Mouse (Mus musculus): Measurements from ENCODE around the gene Pgd. TPM values are rescaled to one million over a fixed set of nuclear protein-coding genes. Genes with fewer than 3 reads are reported as not detected.

Pgd gene
- 53.7 to 60.2 TPM (median 57.0 TPM) in 4 replicates for total RNA-seq (2023)

GRCm38 (mm10) chr4:149166215-149166946 is at the start of gene Pgd:
Gene Pgd (minus strand): TSS chr4:149166771.

GRCm38 (mm10) chr4:149136982-149137770 is 29.4 kb downstream of the Pgd start, which contains the start of gene Cenps:
Gene Cenps (minus strand): TSS chr4:149137629.

GRCm38 (mm10) chr4:149126663-149127062 is 39.9 kb downstream of the Pgd start, which contains the start of gene Cort:
Gene Cort (minus strand): TSS chr4:149126763.

GRCm38 (mm10) chr4:149103875-149104561 is 62.6 kb downstream of the Pgd start, which contains the start of gene Dffa:
Gene Dffa (plus strand): TSS chr4:149104146.

Other genes with a start within 250 kb of the Pgd start
- gene Pex14, start 66.9 kb downstream of the Pgd start, total RNA-seq (2023) = 29.8 to 35.0 TPM (median 31.9 TPM) in 4 replicates
- gene Dffa, start 62.6 kb downstream of the Pgd start, total RNA-seq (2023) = 31.1 to 35.7 TPM (median 33.5 TPM) in 4 replicates
- 3.2 to 5.3 TPM (median 4.3 TPM) in 4 replicates for gene Cort, start 40.0 kb downstream of the Pgd start, total RNA-seq (2023)
- 24.6 to 29.9 TPM (median 26.1 TPM) in 4 replicates for gene Cenps, start 29.1 kb downstream of the Pgd start, total RNA-seq (2023)
- gene Kif1b, start 140.9 kb upstream of the Pgd start, total RNA-seq (2023) = 13.2 to 16.1 TPM (median 14.5 TPM) in 4 replicates